Mouse (Mus musculus) intestine, embryonic 15.5 days (tissue): ENCODE measurements at regions not wholly inside any gene's neighbourhood (a gene's known extent, or its start where the extent isn't known, plus 50 kb on each side); places are given as distances from the start of the nearest gene placed in this dataset.
"Not testable (repeated sequence)": the region's sequence is repeated elsewhere in the genome, so short reads cannot be mapped to it uniquely, and the experiment has no call there.

ENCODE experiments used
- ATAC-seq: fragments of 200-750 bp; cut with Nextera tagmentation; 2 replicates; pipeline ENCODE4 v1.8.0; 2017; ENCODE audit warnings: moderate TSS enrichment, moderate library complexity
- H3K27ac ChIP-seq: fragments of 300-500 bp; sonication (generic); 2 replicates; pipeline ENCODE4 v1.5.1; 2015; ENCODE audit warnings: mild to moderate bottlenecking, inconsistent platforms
- H3K27me3 ChIP-seq: fragments of 300-500 bp; sonication (generic); replicated peaks from 2 replicates; pipeline ENCODE4 v1.6.1; 2015; ENCODE audit warnings: inconsistent platforms
- H3K36me3 ChIP-seq: fragments of 300-500 bp; sonication (generic); 2 replicates; pipeline ENCODE4 v1.6.1; 2015; ENCODE audit warnings: inconsistent platforms
- H3K4me1 ChIP-seq: fragments of 300-500 bp; sonication (generic); replicated peaks from 2 replicates; pipeline ENCODE4 v1.6.1; 2015; ENCODE audit warnings: inconsistent platforms
- H3K4me2 ChIP-seq: fragments of 300-500 bp; sonication (generic); replicated peaks from 2 replicates; pipeline ENCODE4 v1.6.1; 2015; ENCODE audit warnings: mild to moderate bottlenecking, inconsistent platforms
- H3K4me3 ChIP-seq: fragments of 300-500 bp; sonication (generic); replicated peaks from 2 replicates; pipeline ENCODE4 v1.5.1; 2015; ENCODE audit warnings: inconsistent platforms
- H3K9ac ChIP-seq: fragments of 300-500 bp; sonication (generic); 2 replicates; pipeline ENCODE4 v1.6.1; 2015; ENCODE audit warnings: inconsistent platforms
- H3K9me3 ChIP-seq: fragments of 300-500 bp; sonication (generic); 2 replicates; pipeline ENCODE4 v1.6.1; 2016; ENCODE audit warnings: inconsistent platforms
- WGBS: fragments of 180-500 bp; shearing (Covaris S2); methylation state at CpG from one replicate; pipeline ENCODE4 v1.1.7; 2015; 5-methylcytosine and 5-hydroxymethylcytosine counted together

- Histone ChIP-seq H3K4me3 (no peak overlapping the region), H3K27ac (no peak overlapping the region), H3K4me2 (no peak overlapping the region), H3K4me1 (no peaks in the 10 kb centered on the region), H3K27me3 (no peaks in the 10 kb centered on the region), H3K9ac (no peak overlapping the region), H3K9me3 (peaks cover 11% of the 10 kb centered on the region), H3K36me3 (0 out of 2 replicates have a peak, but pooled peaks cover under 1% of the 10 kb centered on the region)
- 64% methylated on average over 12 of the region's 12 CpGs for WGBS
- ATAC-seq = no peak
These were observed 193.4 kb downstream of the Tcp10c start for GRCm38 (mm10) chr17:13547657-13548360.

GRCm38 (mm10) chr17:13549975-13550895, 195.9 kb downstream of the Tcp10c start:
- Histone ChIP-seq H3K4me2 (no peak overlapping the region), H3K27ac (no peak overlapping the region), H3K9me3 (peaks cover 14% of the 10 kb centered on the region), H3K4me1 (no peaks in the 10 kb centered on the region), H3K27me3 (no peaks in the 10 kb centered on the region), H3K4me3 (no peak overlapping the region), H3K36me3 (0 out of 2 replicates have a peak, but pooled peaks cover 2% of the 10 kb centered on the region), H3K9ac (no peak overlapping the region)
- WGBS = 65% methylated on average over 9 of the region's 9 CpGs
- no peak for ATAC-seq

- H3K27me3 ChIP-seq, H3K9ac ChIP-seq, H3K4me2 ChIP-seq, H3K27ac ChIP-seq, H3K36me3 ChIP-seq, H3K4me1 ChIP-seq, H3K4me3 ChIP-seq, ATAC-seq: not testable (repeated sequence)
- peaks cover 14% of the 10 kb centered on the region for H3K9me3 ChIP-seq
These were observed 196.5 kb downstream of the Tcp10c start for GRCm38 (mm10) chr17:13550896-13551267.

DNA sequence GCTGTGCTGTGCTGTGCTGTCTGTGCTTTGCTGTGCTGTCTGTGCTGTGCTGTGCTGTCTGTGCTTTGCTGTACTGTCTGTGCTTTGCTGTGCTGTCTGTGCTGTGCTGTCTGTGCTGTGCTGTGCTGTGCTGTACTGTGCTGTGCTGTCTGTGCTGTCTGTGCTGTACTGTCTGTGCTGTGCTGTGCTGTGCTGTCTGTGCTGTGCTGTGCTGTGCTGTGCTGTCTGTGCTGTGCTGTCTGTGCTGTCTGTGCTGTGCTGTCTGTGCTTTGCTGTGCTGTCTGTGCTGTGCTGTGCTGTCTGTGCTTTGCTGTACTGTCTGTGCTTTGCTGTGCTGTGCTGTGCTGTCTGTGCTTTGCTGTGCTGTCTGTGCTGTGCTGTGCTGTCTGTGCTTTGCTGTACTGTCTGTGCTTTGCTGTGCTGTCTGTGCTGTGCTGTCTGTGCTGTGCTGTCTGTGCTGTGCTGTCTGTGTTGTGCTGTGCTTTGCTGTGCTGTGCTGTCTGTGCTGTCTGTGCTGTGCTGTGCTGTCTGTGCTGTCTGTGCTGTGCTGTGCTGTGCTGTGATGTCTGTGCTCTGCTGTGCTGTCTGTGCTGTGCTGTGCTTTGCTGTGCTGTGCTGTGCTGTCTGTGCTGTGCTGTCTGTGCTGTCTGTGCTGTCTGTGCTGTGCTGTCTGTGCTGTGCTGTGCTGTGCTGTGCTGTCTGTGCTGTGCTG, 197.5 kb downstream of the Tcp10c start:
- not testable (repeated sequence) for H3K27me3 ChIP-seq, ATAC-seq

DNA sequence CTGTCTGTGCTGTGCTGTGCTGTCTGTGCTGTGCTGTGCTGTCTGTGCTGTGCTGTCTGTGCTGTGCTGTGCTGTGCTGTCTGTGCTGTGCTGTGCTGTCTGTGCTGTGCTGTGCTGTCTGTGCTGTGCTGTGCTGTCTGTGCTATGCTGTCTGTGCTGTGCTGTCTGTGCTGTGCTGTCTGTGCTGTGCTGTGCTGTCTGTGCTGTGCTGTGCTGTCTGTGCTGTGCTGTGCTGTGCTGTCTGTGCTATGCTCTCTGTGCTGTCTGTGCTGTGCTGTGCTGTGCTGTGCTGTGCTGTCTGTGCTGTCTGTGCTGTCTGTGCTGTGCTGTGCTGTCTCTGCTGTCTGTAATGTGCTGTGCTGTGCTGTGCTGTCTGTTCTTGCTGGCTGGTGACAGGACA, 198.5 kb downstream of the Tcp10c start:
- not testable (repeated sequence) for H3K9ac ChIP-seq, H3K4me1 ChIP-seq, H3K27ac ChIP-seq, H3K9me3 ChIP-seq, H3K4me3 ChIP-seq, H3K27me3 ChIP-seq, H3K36me3 ChIP-seq, ATAC-seq, H3K4me2 ChIP-seq

More for the DNA sequence above, 197.5 kb downstream of the Tcp10c start:
- H3K9me3 ChIP-seq = peaks cover 11% of the 10 kb centered on the region
- H3K27ac ChIP-seq, H3K4me1 ChIP-seq, H3K4me3 ChIP-seq, H3K9ac ChIP-seq, H3K4me2 ChIP-seq, H3K36me3 ChIP-seq: not testable (repeated sequence)

DNA sequence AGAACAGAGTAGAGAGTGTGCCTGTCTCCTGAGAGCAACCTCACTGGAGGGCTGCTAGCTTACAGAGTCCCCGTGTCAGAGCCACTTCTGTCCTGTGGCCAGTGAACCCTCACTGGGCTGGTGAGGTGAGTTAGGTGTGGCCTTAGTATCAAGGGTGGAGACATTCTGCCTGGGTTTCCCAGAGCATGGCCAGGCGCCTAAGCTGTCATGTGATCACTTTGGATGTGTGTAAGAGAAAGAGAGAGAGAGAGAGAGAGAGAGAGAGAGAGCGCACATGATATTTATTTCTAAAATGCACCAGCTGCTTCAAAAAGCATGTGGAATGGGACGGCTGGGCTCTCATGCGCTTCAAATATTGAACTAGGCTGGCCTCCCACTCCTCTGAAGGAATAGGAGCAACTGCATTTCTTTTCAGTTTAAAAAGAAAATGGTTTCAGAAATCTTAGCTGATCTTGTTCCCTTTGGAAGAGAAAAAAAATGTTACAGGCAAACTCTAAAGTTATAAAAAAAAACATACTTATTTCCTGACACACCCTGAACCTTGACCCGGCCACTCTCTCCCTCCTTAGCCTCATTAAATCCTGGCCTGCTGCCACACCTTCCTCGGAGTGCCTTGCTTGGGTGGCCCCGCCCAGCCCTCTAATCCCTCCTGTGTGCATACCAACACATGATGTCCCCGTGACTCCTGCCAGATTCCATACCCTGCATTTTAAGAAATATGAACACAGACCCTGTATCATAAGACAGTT, 201.1 kb downstream of the Tcp10c start:
- 17% methylated on average over 9 of the region's 9 CpGs for WGBS

GRCm38 (mm10) chr17:13556060-13556660, 201.8 kb downstream of the Tcp10c start:
- H3K36me3 ChIP-seq = not testable (repeated sequence)
- ATAC-seq = peak; percentile 81

More for the DNA sequence above, 201.1 kb downstream of the Tcp10c start:
- peak overlapping the region; percentile 24; the same call in 1 of the 2 replicates for H3K4me2 ChIP-seq
- H3K4me1 ChIP-seq, H3K9me3 ChIP-seq, H3K4me3 ChIP-seq, H3K9ac ChIP-seq, H3K36me3 ChIP-seq, H3K27me3 ChIP-seq: not testable (repeated sequence)
- ATAC-seq = peak; percentile 94
- peak overlapping the region; percentile 85 for H3K27ac ChIP-seq

DNA sequence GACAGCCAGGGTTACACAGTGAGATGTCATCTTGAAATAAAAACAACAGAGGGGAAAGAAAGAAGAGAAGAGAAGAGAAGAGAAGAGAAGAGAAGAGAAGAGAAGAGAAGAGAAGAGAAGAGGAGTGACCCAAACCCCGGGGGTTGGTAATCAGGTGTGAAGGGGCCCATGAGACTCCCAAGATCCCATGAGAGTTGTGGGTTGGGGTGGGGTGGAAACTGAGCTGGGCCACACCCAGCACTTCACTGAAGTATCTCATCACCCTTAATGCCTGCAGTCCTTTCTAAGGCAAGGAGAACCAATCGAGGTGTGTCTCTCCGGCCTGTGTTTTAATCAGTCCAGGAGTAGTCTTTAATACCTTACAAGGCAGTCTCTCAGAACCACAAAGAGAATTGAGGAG, 201.5 kb upstream of the Afdn start:
- no peak for ATAC-seq
- no peaks in the 10 kb centered on the region for H3K36me3 ChIP-seq
- H3K9me3 ChIP-seq = no peaks in the 10 kb centered on the region
- WGBS = 65% methylated on average over 3 of the region's 3 CpGs
- no peak overlapping the region for H3K9ac ChIP-seq
- no peaks in the 10 kb centered on the region for H3K27me3 ChIP-seq
- H3K4me2 ChIP-seq = no peak overlapping the region
- no peak overlapping the region for H3K4me3 ChIP-seq
- H3K4me1 ChIP-seq = no peaks in the 10 kb centered on the region
- no peak overlapping the region for H3K27ac ChIP-seq

More at GRCm38 (mm10) chr17:13556060-13556660, 201.8 kb downstream of the Tcp10c start:
- H3K27ac ChIP-seq = peak overlapping the region; percentile 85; the same call in 1 of the 2 replicates
- not testable (repeated sequence) for H3K9ac ChIP-seq, H3K27me3 ChIP-seq, H3K4me1 ChIP-seq, H3K4me2 ChIP-seq, H3K4me3 ChIP-seq, H3K9me3 ChIP-seq
- WGBS = 68% methylated on average over 16 of the region's 16 CpGs

GRCm38 (mm10) chr17:13561342-13561741, 199.0 kb upstream of the Afdn start:
- no peaks in the 10 kb centered on the region for H3K36me3 ChIP-seq
- H3K27ac ChIP-seq = no peak overlapping the region
- WGBS = 72% methylated on average over 8 of the region's 8 CpGs
- no peak overlapping the region for H3K4me3 ChIP-seq
- no peak overlapping the region for H3K4me2 ChIP-seq
- H3K4me1 ChIP-seq = no peaks in the 10 kb centered on the region
- no peaks in the 10 kb centered on the region for H3K9me3 ChIP-seq
- ATAC-seq = no peak
- H3K9ac ChIP-seq = no peak overlapping the region
- no peaks in the 10 kb centered on the region for H3K27me3 ChIP-seq

DNA sequence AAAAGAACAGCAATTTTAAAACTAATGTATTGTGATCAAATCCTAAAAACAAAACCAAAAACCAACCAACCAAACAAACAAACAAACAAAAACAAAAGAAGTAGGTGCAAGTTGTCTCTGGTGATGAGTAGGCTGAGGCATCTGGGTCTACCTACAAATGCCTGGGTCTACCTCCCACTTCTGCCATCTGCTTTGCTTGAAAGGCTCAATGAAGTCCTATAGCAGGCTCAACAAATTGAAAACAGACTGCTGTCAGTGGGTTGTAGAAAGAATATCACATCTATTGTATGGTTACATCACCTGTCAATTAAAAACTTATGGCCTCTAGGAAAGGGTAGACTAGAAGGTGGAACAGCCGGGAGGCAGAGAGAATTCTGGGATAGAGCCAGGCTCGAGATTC, 197.4 kb upstream of the Afdn start:
- H3K27ac ChIP-seq = no peak overlapping the region
- no peaks in the 10 kb centered on the region for H3K36me3 ChIP-seq
- no peak overlapping the region for H3K4me3 ChIP-seq
- H3K4me2 ChIP-seq = no peak overlapping the region
- no peaks in the 10 kb centered on the region for H3K4me1 ChIP-seq
- H3K27me3 ChIP-seq = no peaks in the 10 kb centered on the region
- no peak overlapping the region for H3K9ac ChIP-seq
- no peaks in the 10 kb centered on the region for H3K9me3 ChIP-seq
- WGBS = 87% methylated on average over 2 of the region's 2 CpGs
- ATAC-seq = no peak

GRCm38 (mm10) chr17:13564800-13565199, 195.5 kb upstream of the Afdn start:
- no peak overlapping the region for H3K9ac ChIP-seq
- no peak overlapping the region for H3K4me2 ChIP-seq
- no peaks in the 10 kb centered on the region for H3K36me3 ChIP-seq
- H3K4me3 ChIP-seq = no peak overlapping the region
- H3K27ac ChIP-seq = no peak overlapping the region
- H3K9me3 ChIP-seq = no peaks in the 10 kb centered on the region
- no peak for ATAC-seq
- WGBS = 90% methylated on average over 7 of the region's 7 CpGs
- no peaks in the 10 kb centered on the region for H3K4me1 ChIP-seq
- H3K27me3 ChIP-seq = no peaks in the 10 kb centered on the region
